Mouse (Mus musculus) cerebellum, postnatal 25 days (tissue): Measurements from ENCODE around the gene Mfap1a.
A peak's percentile ranks its signal among the peaks of the same experiment; 100 is the strongest.
"Not testable (repeated sequence)": the region's sequence is repeated elsewhere in the genome, so short reads cannot be mapped to it uniquely, and the experiment has no call there.

Experiments used
- DNase-seq, 2 experiments: peaks; one replicate each; pipeline ENCODE4 v3.0.0; 2021; ENCODE audit warnings: mixed read lengths in 2 of 2

The Mfap1a gene

DNA sequence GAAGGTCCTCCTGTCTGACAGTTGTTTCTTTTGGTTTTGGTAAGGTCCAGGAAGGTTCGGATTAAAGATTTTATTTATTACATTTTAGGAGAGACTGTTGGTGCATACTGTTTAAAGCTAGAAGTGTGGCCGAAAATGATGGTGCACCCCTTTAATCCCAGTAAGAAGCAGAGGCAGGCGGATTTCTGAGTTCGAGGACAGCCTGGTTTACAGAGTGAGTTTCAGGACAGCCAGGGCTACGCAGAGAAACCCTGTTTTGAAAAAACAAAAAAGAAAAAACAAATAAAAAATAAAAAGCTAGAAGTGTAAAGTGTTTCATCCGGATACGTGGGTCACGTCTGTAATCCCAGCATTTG is 32.3 kb downstream of the Mfap1a start:
- no peak for DNase-seq

DNA sequence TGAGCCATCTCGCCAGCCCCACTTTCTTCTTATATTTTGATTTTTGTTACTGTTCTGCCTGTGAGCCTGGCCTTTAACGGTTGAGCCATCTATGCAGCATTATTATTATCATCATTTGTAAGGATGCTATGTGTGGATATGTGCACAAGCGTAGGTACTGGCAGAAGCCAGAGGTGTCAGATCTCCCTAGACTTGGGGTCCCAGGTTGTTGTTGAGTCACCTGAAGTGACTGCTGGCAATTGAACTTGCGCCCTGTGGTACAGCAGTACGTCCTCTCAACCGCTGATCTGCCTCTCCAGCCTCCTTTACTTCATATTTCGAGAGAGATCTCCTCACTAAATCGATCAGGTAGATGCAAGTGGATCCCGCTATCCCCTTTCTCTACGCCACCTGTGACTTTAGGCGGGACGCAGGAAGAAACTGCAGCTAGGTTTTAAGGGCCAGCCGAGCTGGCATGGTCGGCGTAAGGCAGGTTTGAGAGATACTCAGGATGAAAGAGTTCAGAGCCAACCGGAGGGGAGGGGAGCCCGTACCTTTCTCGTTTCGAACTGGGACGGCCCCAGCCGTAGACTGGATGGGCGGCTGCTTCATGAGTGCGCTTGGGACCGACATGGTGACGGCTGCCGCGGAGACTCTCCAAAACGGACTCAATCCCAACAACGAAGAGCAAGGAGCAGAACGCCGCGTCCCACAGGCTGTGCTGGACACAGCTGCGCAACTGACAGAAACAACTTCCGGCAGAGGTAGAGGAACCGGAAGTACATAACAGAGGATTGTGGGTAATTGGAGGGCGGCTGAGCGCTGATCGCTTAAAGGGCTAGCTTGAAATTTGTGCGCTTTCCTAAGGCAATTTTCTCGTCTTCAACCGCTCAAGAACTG is 32.9 kb downstream of the Mfap1a start, which contains the start of gene Mfap1b:
TSS of gene Mfap1b (minus strand) at position 767 of the 879 bp plus-strand sequence.
- DNase-seq, result peak; percentile 83 to 86

DNA sequence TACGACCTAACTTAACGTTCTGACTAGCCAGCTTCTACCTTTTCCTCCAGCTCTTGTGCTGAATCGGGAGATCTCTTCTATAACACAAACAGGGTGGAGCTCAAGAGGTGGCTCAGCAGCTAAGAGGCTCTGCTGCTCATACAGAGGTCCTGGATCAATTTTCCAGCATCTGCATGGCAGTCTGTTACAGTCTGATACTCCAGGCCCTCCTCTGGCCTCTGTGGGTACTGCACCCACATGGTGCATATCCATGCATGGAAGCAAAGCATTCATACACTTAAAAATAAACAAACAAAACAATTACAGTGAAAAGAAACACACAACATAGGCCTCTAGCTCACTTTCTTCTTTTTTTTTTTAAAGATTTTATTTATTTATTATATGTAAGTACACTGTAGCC is 33.7 kb downstream of the Mfap1a start:
- not testable (repeated sequence) for DNase-seq

DNA sequence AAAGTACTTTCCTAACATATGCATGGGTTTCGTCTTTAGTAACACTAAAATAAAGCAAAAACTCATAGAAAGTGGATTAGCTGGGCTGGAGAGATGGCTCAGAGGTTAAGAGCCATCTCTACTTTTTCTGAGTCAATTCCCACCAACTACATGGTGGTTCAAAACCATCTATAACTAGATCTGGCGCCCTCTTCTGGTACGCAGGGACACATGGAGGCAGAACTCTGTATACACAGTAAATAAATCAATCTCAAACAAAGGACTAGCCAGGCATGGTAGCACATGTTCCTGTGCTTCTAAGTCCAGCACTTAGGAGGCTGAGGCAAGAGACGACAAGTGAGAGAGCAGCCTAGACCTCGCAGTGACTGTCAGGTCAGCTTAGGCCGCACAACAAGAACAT is 37.5 kb downstream of the Mfap1a start:
- not testable (repeated sequence) for DNase-seq

DNA sequence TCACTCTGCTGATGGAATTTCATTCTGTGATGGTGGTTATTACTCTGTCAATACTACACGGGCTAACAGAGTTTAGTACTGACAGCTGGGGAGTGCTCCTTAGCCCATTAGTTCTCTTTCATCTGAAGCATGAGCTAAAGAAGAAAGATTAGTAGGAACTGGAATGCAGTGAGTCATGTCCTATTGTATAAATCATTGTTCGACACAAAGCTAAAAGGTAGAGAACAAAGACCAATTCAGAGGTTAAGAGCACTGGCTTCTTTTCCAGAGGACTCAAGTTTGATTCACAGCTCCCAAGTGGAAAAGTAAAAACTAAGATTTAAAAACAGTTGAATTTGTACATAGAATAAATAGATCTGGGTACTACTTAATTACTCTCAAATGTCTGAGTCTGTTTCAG is 46.4 kb downstream of the Mfap1a start:
- DNase-seq, result no peak

DNA sequence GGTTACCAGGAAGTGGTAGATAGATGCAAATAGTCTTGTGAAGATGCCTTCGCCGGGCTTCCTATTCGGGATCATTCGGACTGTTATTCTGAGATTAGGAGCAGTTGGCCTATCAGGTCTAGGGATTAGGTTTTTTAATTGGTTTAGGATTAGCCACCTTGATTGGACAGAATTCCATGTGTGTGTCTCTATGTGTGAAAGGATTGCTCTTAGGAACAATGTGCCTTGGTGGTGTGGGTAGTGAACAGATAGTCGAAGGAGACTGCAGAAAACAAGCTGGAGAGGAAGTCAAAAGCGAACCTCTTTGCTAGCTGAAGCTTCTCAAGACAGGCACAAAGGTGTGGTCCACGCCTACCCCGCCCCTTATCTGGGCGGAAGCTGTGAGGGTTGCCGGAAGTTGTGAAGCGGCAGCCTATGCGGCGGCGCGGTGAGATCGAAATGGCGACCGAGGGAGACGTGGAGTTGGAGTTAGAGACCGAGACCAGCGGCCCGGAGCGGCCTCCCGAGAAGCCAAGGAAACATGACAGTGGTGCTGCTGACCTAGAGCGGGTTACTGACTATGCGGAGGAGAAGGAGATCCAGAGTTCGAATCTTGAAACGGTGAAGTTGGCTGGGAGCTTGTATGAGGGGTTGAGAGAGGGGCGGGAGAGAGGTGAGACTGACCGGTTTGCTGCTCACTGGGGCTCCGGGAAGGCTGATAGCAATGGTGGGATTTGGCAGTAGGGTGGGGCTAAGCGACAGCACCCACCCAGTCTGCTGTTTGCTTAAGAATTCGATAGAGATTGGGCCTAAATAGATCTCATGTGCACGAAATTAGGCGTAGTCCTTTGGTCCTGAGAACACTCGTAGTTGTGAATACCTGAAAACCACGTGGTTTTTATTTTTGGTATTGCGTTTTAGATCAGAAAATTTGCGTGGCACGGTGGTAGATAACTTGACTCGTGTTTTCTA is 49.5 kb downstream of the Mfap1a start, which contains the start of gene Serinc4:
TSS of gene Serinc4 (minus strand) at position 90 of the 951 bp plus-strand sequence.
- DNase-seq, result peak; percentile 81 to 88

DNA sequence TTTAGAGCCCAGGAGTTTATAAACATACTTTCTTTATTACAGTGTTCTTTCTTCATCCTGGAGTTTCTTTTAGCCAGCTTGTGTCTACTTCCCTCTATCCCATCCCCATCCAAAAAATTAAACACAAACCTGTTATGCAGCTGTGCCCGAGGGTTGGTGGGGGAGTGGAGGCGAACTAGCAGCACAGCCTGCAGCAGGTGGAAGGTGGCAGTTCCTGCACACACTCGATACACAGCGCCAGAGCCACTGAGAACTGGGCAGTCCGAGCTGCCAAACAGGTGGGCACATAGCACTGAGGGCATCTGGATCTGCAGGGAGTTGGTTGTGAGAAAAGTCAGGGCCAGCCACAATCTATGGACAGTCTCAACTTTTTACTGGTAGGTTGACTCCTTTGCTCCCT is 50.9 kb downstream of the Mfap1a start:
- DNase-seq, result no peak

DNA sequence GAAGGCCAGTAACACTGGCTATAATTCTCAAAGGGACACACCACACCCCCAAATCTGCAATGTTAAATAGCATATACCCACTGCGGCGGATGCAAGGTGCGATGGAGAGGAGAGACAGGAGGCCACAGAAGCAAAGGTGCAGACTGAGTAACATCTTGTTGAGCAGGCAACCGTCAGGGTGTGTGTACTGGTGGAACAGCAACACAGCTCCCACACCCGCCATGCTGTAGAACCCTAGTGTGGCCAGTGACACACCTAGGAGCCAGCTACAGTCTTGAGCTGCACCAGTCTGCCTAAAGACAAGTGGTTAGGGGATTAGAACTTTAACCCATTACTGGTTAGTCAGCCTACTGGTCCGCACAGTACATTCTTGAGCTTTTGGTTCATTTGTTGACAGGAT is 52.5 kb downstream of the Mfap1a start:
- no peak for DNase-seq

DNA sequence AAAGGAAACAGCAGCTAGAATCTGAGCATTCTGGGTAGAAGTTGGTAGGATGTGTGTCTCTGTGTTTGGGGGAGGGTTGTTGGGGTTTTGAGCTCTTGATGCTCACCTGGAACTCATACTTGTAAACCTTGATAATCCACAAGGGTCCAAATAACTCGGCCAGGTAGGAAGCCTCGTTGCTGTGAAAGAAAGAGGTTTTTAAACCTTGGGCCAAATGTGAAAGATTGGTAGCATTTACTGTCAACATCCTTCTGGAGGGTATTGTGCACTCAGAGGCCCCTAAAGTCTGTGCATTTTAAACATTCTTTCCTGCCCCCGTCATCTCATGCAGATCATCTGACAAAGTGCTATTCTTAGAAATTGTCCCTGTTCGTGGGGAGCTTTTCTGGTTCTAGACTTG is 53.5 kb downstream of the Mfap1a start, which contains the start of gene Hypk:
TSS of gene Hypk (plus strand) at position 301 of the 400 bp plus-strand sequence.
- no peak for DNase-seq

DNA sequence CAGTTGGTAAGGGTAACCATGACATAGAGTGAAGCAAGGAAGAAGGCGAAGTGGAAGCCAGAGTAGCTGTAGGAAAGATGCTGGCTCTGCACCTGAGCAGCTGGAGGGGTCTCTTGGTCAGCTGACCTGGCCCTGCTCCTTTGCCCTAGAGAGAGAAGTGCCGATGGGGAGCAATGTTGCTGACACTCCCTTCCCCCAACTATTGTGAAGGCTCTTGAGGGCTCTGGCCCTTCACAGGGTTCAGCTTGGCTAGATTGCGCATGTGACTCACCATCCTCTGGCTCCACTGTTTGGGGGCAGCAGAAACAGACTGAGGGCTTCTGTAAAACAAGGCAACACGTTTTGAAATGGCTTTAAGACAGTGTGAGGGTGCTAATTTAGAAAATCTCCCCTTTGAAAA is 54.1 kb downstream of the Mfap1a start:
- DNase-seq, result no peak

DNA sequence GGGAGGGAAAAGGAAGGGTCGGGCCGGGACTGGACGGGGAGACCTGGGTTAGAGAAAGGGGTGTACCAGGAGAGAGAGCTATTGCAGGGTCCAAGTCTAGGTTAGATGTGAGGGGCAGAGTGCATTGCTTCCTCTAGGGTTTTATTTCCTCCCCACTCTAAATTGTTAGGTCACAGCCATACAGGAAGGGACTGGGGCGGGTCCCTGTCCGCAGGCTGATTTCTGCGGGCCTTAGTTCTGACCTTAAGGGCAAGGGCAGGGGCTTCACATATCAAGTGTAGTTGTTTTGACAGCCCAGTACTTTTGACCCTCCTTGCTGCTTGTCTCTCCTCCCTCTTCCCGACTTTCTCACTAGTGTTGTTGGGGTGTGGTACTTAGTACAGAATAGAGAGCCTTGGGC is 56.4 kb downstream of the Mfap1a start:
- DNase-seq, result no peak

DNA sequence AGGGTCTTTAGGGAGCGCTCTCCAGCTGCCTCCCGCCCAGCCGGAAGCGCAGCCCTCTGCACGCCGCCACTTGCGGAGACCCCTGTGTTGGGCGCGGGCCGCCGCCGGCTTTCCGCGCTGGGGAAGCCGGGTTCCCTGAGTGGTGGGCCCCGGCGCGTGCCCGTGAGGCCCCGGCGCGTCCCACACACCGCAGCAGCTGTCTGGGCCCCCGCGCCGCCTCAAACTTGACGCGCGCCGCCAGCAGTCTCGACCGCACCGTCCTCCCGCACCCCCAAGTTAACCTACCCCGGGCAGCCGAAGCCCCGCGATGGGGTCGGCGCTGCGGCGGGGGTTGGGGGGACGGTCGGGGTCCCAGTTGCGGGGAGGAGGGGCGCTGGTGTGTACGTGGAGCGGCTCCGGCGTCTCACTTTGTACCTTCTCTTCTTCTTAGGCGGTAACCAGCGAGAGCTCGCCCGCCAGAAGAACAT is 56.9 kb downstream of the Mfap1a start:
- DNase-seq, result no peak

DNA sequence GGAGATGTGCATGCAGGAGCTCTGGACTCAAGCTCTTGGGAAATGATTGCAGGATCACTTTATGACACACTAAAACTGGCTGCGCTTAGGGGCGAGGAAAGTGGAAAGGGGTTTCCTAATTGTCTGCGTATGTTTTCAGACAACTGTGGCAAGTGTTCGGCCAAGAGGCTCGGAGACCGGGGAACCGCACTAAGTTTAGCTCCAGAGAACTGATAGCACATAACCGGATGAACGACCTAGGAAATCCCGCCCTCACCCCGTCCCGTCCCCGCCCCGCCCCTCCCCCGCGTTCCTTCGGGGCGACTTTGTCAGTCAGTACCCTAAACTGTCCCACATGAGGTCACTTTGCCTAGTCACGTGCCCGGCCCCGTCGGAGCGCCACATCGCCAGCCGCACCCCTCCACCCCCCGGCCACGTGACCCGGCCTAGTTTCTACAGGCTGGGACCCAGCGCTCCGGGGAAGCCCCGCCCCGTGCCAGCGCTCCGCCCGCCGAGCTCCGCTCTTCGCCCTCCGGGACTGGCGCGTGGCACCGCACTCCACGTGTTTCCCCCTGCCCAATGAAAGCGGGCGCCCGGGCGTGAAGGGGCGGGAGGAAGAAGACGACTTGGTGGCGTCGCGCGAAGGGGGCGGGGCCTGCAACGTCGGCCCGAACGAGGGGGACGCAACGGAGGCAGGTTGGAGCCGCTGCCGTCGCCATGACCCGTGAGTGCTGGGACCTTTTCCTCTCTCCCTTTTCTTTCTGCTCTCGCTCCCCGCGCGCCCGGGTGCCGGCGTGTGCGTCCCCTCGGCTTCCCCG is 57.5 kb downstream of the Mfap1a start, which contains the start of gene Serf2:
TSS of gene Serf2 (plus strand) at position 457 of the 797 bp plus-strand sequence.
- DNase-seq, result peak; percentile 99

DNA sequence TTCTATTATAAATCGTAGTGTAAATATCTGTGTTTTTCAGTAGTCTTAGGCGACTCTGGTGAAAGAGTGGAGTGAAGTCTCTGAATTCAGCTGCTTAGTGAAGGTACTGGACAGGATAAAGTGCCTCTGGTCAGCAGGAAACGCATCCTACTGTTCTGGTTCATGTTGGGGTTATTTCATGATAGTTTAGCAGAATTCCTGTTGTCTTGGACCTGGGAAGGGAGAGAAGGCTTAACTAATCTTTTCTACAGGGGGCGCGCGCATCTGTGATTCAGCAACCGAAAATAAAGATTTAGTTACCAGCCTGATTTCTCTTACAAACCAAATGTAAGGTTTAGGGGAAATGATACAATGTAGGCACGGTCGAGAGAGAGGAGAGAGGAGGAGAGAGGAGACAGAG is 58.3 kb downstream of the Mfap1a start:
- peak; percentile 19 to 37 for DNase-seq

DNA sequence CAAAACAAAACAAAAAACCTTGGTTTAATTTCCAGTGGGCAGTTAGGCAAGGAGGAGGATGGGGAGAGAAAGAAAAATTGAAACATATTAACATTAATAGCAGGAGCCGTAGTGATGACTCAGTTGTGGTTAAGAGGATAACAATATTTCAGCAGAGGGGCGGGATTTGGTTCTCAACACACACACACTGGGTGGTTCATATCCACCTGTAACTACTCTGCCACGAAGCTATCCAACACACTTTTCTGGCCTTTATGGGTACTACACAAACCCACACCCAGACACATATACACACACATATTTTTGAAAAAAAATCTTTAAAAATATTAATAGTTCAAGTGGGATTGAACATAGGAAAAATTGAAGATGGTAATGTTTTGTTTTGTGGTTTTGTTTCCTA is 59.5 kb downstream of the Mfap1a start:
- DNase-seq, result no peak

DNA sequence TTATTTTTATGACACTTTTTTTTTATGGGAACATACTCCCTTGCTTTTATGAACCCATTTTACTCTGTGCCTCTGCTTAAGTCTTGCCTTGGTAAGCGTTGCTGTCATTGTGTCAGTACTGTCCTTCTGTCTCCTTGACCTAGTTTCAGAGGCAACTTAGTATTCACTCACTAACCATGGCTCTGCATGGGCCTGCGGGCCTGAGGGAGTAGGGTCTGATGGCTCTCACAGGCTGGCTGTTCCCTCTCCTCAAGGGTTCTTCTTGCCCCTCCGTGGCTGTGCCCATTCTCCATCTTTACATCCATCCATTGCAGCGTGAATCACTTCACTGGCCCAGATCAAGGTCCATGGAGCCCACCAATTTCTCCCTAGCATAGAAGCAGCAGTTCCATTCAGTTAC is 60.0 kb downstream of the Mfap1a start:
- no peak for DNase-seq

DNA sequence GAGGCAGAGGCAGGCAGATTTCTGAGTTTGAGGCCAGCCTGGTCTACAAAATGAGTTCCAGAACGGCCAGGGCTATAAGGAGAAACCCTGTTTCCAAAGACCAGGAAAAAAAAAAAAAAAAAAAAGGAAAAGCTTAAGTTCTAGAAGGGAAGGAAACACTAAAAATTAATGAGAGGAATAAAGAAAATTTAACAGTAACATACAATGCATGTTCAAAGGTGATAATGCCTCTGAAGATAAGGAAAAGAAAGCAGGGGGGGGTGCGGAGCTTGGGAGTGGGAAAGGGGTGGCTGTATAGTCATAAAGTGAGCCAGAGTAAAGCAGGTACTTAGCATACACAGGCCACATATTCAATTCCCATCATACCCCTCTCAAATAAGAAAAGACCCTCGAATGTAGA is 61.3 kb downstream of the Mfap1a start:
- DNase-seq, result no peak

DNA sequence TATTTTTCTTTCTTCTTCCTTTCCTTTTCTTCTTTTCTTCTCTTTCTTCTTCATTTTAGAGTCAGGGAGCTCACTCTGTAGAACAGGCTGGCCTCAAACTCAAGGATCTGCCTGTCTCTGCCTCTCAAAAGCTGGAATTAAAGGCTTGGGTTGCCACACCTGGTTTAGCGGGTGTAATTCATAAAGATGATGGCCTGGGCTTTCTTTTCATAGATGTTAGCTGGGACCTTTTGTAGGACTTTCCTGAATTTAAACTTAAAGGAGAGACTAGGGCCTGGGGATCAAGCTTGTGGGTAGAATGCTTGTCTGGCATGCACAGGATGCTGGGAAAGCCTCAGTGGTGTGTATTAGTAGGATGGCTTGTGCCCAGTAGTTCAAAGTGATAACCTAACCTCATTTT is 62.3 kb downstream of the Mfap1a start, which contains the start of gene Ell3:
TSS of gene Ell3 (minus strand) at position 101 of the 400 bp plus-strand sequence.
- no peak for DNase-seq

DNA sequence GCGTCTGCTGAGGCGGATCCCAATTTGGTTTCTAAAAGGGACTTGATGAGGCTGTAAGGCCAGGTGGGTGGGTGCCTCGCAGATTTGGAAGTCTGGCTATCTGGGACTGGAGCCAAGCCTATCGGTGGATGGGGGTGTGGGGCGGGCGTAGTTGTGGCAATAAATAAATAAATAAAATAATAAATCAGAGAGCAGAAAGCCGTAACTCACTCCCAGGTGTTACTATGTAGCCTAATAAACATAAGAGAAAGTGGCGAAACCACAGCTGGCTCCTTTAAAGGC is 63.5 kb downstream of the Mfap1a start:
- DNase-seq, result no peak

DNA sequence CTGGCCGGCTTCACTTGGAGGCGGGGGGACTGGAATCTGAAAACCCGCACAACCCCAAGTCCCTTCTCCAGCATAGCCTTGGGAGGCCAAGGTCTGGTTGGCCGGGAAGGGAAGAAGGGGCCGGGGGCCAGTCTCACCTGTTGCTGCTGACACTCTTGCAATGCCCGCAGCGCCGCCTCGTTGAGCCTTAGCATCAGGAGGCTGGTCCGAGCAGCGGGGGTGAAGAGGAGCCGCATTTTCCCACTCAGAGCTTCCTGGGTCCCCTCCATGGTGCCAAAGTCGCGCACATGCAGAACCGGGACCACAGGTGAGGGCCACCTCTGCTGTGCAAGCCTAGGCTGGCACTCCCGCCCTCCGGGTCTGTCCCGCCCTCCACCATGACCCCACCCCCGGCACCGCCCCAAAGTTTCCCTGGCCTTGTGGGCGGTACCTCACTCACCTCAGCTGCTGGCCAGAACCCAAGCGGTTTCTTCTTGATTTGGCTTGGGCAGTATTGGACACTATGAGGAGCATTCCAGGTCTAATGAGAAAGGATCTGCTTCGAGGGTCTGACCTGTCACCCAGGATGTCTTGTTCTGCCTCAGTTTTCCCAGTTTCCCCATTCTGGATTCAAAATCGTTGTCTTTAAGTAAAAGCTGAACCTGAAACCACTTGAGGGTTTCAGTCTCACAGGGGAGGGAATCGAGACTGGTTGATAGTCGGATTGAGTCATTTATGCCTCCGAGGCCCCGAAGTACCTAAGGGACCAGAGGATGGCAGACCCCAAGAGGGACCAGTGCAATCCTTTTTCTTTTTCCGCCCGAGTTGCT is 64.0 kb downstream of the Mfap1a start:
- peak; percentile 62 to 76 for DNase-seq
